Mouse (Mus musculus) embryonic fibroblast, embryonic 13.5 days (primary cell): Measurements from ENCODE around the gene Ubqln1.

Source experiments
- CTCF ChIP-seq: IDR thresholded peaks from 2 replicates; pipeline ENCODE4 v1.5.1; 2011; ENCODE audit warnings: mild to moderate bottlenecking, control low read depth, low read length, moderate library complexity, borderline replicate concordance; ENCODE audit not compliant: insufficient read depth
- POLR2A ChIP-seq: IDR thresholded peaks from 2 replicates; pipeline ENCODE4 v1.6.1; 2011; ENCODE audit warnings: low read depth, mild to moderate bottlenecking, control low read depth, low read length, moderate library complexity

GRCm38 (mm10) chr13:58193221-58193620, 22.2 kb downstream of the Ubqln1 start:
- TF ChIP-seq CTCF: no peak
- no peak for TF ChIP-seq POLR2A
